Mouse (Mus musculus) midbrain, embryonic 10.5 days (tissue): Measurements from ENCODE around the gene Cir1. TPM values are rescaled to one million over a fixed set of nuclear protein-coding genes. Genes with fewer than 3 reads are reported as not detected.

ENCODE experiments used
- DNase-seq: peaks from one replicate; pipeline ENCODE4 v3.0.0-alpha.2; 2017; ENCODE audit warnings: low spot score
- H3K27ac ChIP-seq: fragments of 300-500 bp; sonication (generic); replicated peaks from 2 replicates; pipeline ENCODE4 v1.5.1; 2016; ENCODE audit warnings: mild to moderate bottlenecking
- H3K27me3 ChIP-seq: fragments of 300-500 bp; sonication (generic); 2 replicates; pipeline ENCODE4 v1.6.1; 2016; ENCODE audit warnings: low read depth, mild to moderate bottlenecking; ENCODE audit not compliant: poor library complexity, severe bottlenecking
- H3K36me3 ChIP-seq: fragments of 300-500 bp; sonication (generic); 2 replicates; pipeline ENCODE4 v1.6.1; 2016; ENCODE audit warnings: mild to moderate bottlenecking, moderate library complexity
- H3K4me1 ChIP-seq: fragments of 300-500 bp; sonication (generic); 2 replicates; pipeline ENCODE4 v1.6.1; 2016
- H3K4me3 ChIP-seq: fragments of 300-500 bp; sonication (generic); 2 replicates; pipeline ENCODE4 v1.5.1; 2016; ENCODE audit warnings: mild to moderate bottlenecking, moderate library complexity
- H3K9me3 ChIP-seq: fragments of 300-500 bp; sonication (generic); replicated peaks from 2 replicates; pipeline ENCODE4 v1.6.1; 2016; ENCODE audit warnings: mild to moderate bottlenecking
- WGBS: fragments of 180-500 bp; shearing (Covaris S2); methylation state at CpG from one replicate; pipeline ENCODE4 v1.1.7; 2016; 5-methylcytosine and 5-hydroxymethylcytosine counted together
- polyA plus RNA-seq: library from polyadenylated mRNA; unstranded; fragments of >200 nt; fragmentation: Nextera tagmentation; extraction: Ambion mirVana; gene quantifications from 2 replicates; pipeline ENCODE4 v1.2.1, GENCODE M21; 2016

Cir1 gene
- 14.0 and 19.0 TPM in 2 replicates for polyA plus RNA-seq

- Histone ChIP-seq H3K27me3 (no peaks in the 10 kb centered on the region), H3K4me3 (peak within 1 kb of the TSS; percentile 84), H3K4me1 (peaks cover 16% of the 10 kb centered on the region), H3K9me3 (no peaks in the 10 kb centered on the region), H3K27ac (peak within 1 kb of the TSS; percentile 91), H3K36me3 (peaks cover 26% of the 10 kb centered on the region)
- DNase-seq = peak; percentile 96
- WGBS = under 1% methylated on average over 64 of the region's 64 CpGs
These were observed at the start of gene Cir1, which contains the start of gene Scrn3 for GRCm38 (mm10) chr2:73312152-73313116. Cir1 (minus strand) TSS chr2:73312701. Scrn3 (plus strand) TSS chr2:73312601.

- no peaks in the 10 kb centered on the region for H3K36me3 ChIP-seq
- WGBS = 84% methylated on average over 2 of the region's 2 CpGs
- DNase-seq = no peak
- no peak overlapping the region for H3K27ac ChIP-seq
- no peaks in the 10 kb centered on the region for H3K9me3 ChIP-seq
- H3K4me3 ChIP-seq = no peak overlapping the region
- H3K27me3 ChIP-seq = no peaks in the 10 kb centered on the region
- no peaks in the 10 kb centered on the region for H3K4me1 ChIP-seq
These were observed 48.0 kb upstream of the Cir1 start for GRCm38 (mm10) chr2:73360536-73360935.

- Histone ChIP-seq H3K9me3 (no peaks in the 10 kb centered on the region), H3K27me3 (no peaks in the 10 kb centered on the region), H3K4me1 (no peaks in the 10 kb centered on the region), H3K4me3 (no peak overlapping the region), H3K27ac (no peak overlapping the region), H3K36me3 (no peaks in the 10 kb centered on the region)
- DNase-seq = no peak
- 94% methylated on average over 5 of the region's 5 CpGs for WGBS
These were observed 47.4 kb upstream of the Cir1 start for GRCm38 (mm10) chr2:73359941-73360340.

- Histone ChIP-seq H3K4me3 (no peak overlapping the region), H3K27ac (no peak overlapping the region), H3K27me3 (no peaks in the 10 kb centered on the region), H3K9me3 (no peaks in the 10 kb centered on the region), H3K36me3 (no peaks in the 10 kb centered on the region), H3K4me1 (peaks cover 2% of the 10 kb centered on the region; the same call in 1 of the 2 replicates)
- DNase-seq = no peak
- 75% methylated on average over 18 of the region's 18 CpGs for WGBS
These were observed 44.5 kb upstream of the Cir1 start for GRCm38 (mm10) chr2:73357004-73357403.

GRCm38 (mm10) chr2:73351927-73352374, 39.5 kb upstream of the Cir1 start:
- no peak overlapping the region for H3K27ac ChIP-seq
- no peak overlapping the region for H3K4me3 ChIP-seq
- WGBS = 74% methylated on average over 7 of the region's 7 CpGs
- DNase-seq = no peak
- no peaks in the 10 kb centered on the region for H3K36me3 ChIP-seq
- H3K4me1 ChIP-seq = peaks cover 10% of the 10 kb centered on the region; the same call in 1 of the 2 replicates
- no peaks in the 10 kb centered on the region for H3K9me3 ChIP-seq
- no peaks in the 10 kb centered on the region for H3K27me3 ChIP-seq

GRCm38 (mm10) chr2:73351496-73351895, 39.0 kb upstream of the Cir1 start:
- 72% methylated on average over 5 of the region's 5 CpGs for WGBS
- Histone ChIP-seq H3K9me3 (no peaks in the 10 kb centered on the region), H3K36me3 (no peaks in the 10 kb centered on the region), H3K27me3 (no peaks in the 10 kb centered on the region), H3K4me1 (peaks cover 10% of the 10 kb centered on the region; the same call in 1 of the 2 replicates), H3K4me3 (no peak overlapping the region), H3K27ac (no peak overlapping the region)
- no peak for DNase-seq

- no peak overlapping the region for H3K4me3 ChIP-seq
- 95% methylated on average over 6 of the region's 6 CpGs for WGBS
- no peaks in the 10 kb centered on the region for H3K36me3 ChIP-seq
- H3K27me3 ChIP-seq = no peaks in the 10 kb centered on the region
- H3K9me3 ChIP-seq = no peaks in the 10 kb centered on the region
- DNase-seq = no peak
- H3K27ac ChIP-seq = no peak overlapping the region
- peaks cover 10% of the 10 kb centered on the region; the same call in 1 of the 2 replicates for H3K4me1 ChIP-seq
These were observed 35.7 kb upstream of the Cir1 start for GRCm38 (mm10) chr2:73348221-73348620.

GRCm38 (mm10) chr2:73347766-73348165, 35.3 kb upstream of the Cir1 start:
- Histone ChIP-seq H3K4me1 (peaks cover 10% of the 10 kb centered on the region; the same call in 1 of the 2 replicates), H3K36me3 (no peaks in the 10 kb centered on the region), H3K27ac (no peak overlapping the region), H3K9me3 (no peaks in the 10 kb centered on the region), H3K4me3 (no peak overlapping the region), H3K27me3 (no peaks in the 10 kb centered on the region)
- WGBS = 85% methylated on average over 9 of the region's 9 CpGs
- DNase-seq = no peak

GRCm38 (mm10) chr2:73347136-73347535, 34.6 kb upstream of the Cir1 start:
- Histone ChIP-seq H3K27ac (no peak overlapping the region), H3K4me3 (no peak overlapping the region), H3K36me3 (no peaks in the 10 kb centered on the region), H3K4me1 (peaks cover 9% of the 10 kb centered on the region; the same call in 1 of the 2 replicates), H3K9me3 (no peaks in the 10 kb centered on the region), H3K27me3 (no peaks in the 10 kb centered on the region)
- WGBS = 79% methylated on average over 6 of the region's 6 CpGs
- no peak for DNase-seq

- Histone ChIP-seq H3K27me3 (no peaks in the 10 kb centered on the region), H3K36me3 (no peaks in the 10 kb centered on the region), H3K9me3 (no peaks in the 10 kb centered on the region), H3K4me3 (no peak overlapping the region), H3K4me1 (0 out of 2 replicates have a peak, but pooled peaks cover 3% of the 10 kb centered on the region), H3K27ac (no peak overlapping the region)
- WGBS = 78% methylated on average over 13 of the region's 13 CpGs
- no peak for DNase-seq
These were observed 34.0 kb upstream of the Cir1 start for GRCm38 (mm10) chr2:73346345-73347086.

GRCm38 (mm10) chr2:73345204-73345603, 32.7 kb upstream of the Cir1 start:
- H3K27me3 ChIP-seq = no peaks in the 10 kb centered on the region
- WGBS = 86% methylated on average over 4 of the region's 4 CpGs
- no peak overlapping the region for H3K4me3 ChIP-seq
- no peaks in the 10 kb centered on the region for H3K36me3 ChIP-seq
- DNase-seq = no peak
- 0 out of 2 replicates have a peak, but pooled peaks cover 3% of the 10 kb centered on the region for H3K4me1 ChIP-seq
- no peak overlapping the region for H3K27ac ChIP-seq
- H3K9me3 ChIP-seq = no peaks in the 10 kb centered on the region

GRCm38 (mm10) chr2:73343701-73344100, 31.2 kb upstream of the Cir1 start:
- H3K27ac ChIP-seq = no peak overlapping the region
- 0 out of 2 replicates have a peak, but pooled peaks cover 3% of the 10 kb centered on the region for H3K4me1 ChIP-seq
- 95% methylated on average over 5 of the region's 5 CpGs for WGBS
- no peaks in the 10 kb centered on the region for H3K27me3 ChIP-seq
- no peak overlapping the region for H3K4me3 ChIP-seq
- no peak for DNase-seq
- H3K36me3 ChIP-seq = no peaks in the 10 kb centered on the region
- H3K9me3 ChIP-seq = no peaks in the 10 kb centered on the region
